Mouse (Mus musculus): ENCODE measurements around the gene Olfr665. TPM values are rescaled to one million over a fixed set of nuclear protein-coding genes. Genes with fewer than 3 reads are reported as not detected.

The Olfr665 gene
- total and polyA plus RNA-seq, 3 experiments = not detected

GRCm38 (mm10) chr7:104857683-104858082 lies 20.1 kb upstream of the Olfr665 start:
- H3K4me1 ChIP-seq (ENCODE audit: control insufficient read depth, insufficient read depth, low read length) = no peaks in the 10 kb centered on the region
- TF ChIP-seq POLR2A (IDR thresholded peaks at IDR 0.05; ENCODE audit: insufficient read depth, low read depth, low read length) (no peak), CTCF (IDR thresholded peaks at IDR 0.05) (no peak), EP300 (IDR thresholded peaks at IDR 0.05; ENCODE audit: insufficient read depth, low read depth, low read length) (no peak)

GRCm38 (mm10) chr7:104861381-104861780 lies 16.4 kb upstream of the Olfr665 start:
- Histone ChIP-seq H3K36me3 (ENCODE audit: control insufficient read depth, insufficient read depth, low read length) (no peaks in the 10 kb centered on the region), H3K4me1 (ENCODE audit: control insufficient read depth, insufficient read depth, low read length) (no peaks in the 10 kb centered on the region), H3K27me3 (ENCODE audit: control insufficient read depth, insufficient read depth, low read length) (no peaks in the 10 kb centered on the region), H3K79me2 (replicated peaks; ENCODE audit: control insufficient read depth, insufficient read depth, low read length) (no peaks in the 10 kb centered on the region), H3K9ac (ENCODE audit: low read depth, low read length) (no peak overlapping the region), H3K4me3 (no peak overlapping the region), H3K27ac (no peak overlapping the region)
- DNase-seq = no peak
- TF ChIP-seq POLR2A (IDR thresholded peaks at IDR 0.05; ENCODE audit: insufficient read depth, low read depth, low read length) (no peak), CTCF (IDR thresholded peaks at IDR 0.05) (no peak), EP300 (IDR thresholded peaks at IDR 0.05; ENCODE audit: insufficient read depth, low read depth, low read length) (no peak)
- 64% methylated on average over 3 of the region's 3 CpGs for WGBS
- intact Hi-C loops (cut with DNase I) = no loop called here

More at GRCm38 (mm10) chr7:104857683-104858082, 20.1 kb upstream of the Olfr665 start:
- H3K4me3 ChIP-seq = no peak overlapping the region
- H3K79me2 ChIP-seq (replicated peaks; ENCODE audit: control insufficient read depth, insufficient read depth, low read length) = no peaks in the 10 kb centered on the region
- H3K36me3 ChIP-seq (ENCODE audit: control insufficient read depth, insufficient read depth, low read length) = no peaks in the 10 kb centered on the region
- no peak for DNase-seq
- no peak overlapping the region for H3K27ac ChIP-seq
- WGBS = 41% methylated on average over 1 of the region's 1 CpGs
- intact Hi-C loops (cut with DNase I) = no loop called here
- no peak overlapping the region for H3K9ac ChIP-seq (ENCODE audit: low read depth, low read length)
- H3K27me3 ChIP-seq (ENCODE audit: control insufficient read depth, insufficient read depth, low read length) = no peaks in the 10 kb centered on the region

GRCm38 (mm10) chr7:104895852-104896251 lies 18.0 kb downstream of the Olfr665 start, which contains the start of gene Olfr666:
Gene Olfr666 (minus strand): TSS chr7:104895952.
- Histone ChIP-seq H3K4me3 (no peak within 1 kb of the TSS), H3K79me2 (replicated peaks; ENCODE audit: control insufficient read depth, insufficient read depth, low read length) (no peaks in the 10 kb centered on the region), H3K9ac (ENCODE audit: low read depth, low read length) (no peak within 1 kb of the TSS), H3K27me3 (ENCODE audit: control insufficient read depth, insufficient read depth, low read length) (no peaks in the 10 kb centered on the region), H3K4me1 (ENCODE audit: control insufficient read depth, insufficient read depth, low read length) (no peaks in the 10 kb centered on the region), H3K27ac (no peak within 1 kb of the TSS), H3K36me3 (ENCODE audit: control insufficient read depth, insufficient read depth, low read length) (no peaks in the 10 kb centered on the region)
- WGBS = 76% methylated on average over 2 of the region's 2 CpGs
- TF ChIP-seq EP300 (IDR thresholded peaks at IDR 0.05; ENCODE audit: insufficient read depth, low read depth, low read length) (no peak), CTCF (IDR thresholded peaks at IDR 0.05) (no peak)
- DNase-seq = no peak
- intact Hi-C loops (cut with DNase I) = no loop called here

- Histone ChIP-seq H3K9ac (ENCODE audit: low read depth, low read length) (no peak within 1 kb of the TSS), H3K4me1 (ENCODE audit: control insufficient read depth, insufficient read depth, low read length) (no peaks in the 10 kb centered on the region), H3K27me3 (ENCODE audit: control insufficient read depth, insufficient read depth, low read length) (no peaks in the 10 kb centered on the region), H3K27ac (no peak within 1 kb of the TSS), H3K4me3 (no peak within 1 kb of the TSS), H3K79me2 (replicated peaks; ENCODE audit: control insufficient read depth, insufficient read depth, low read length) (no peaks in the 10 kb centered on the region), H3K36me3 (ENCODE audit: control insufficient read depth, insufficient read depth, low read length) (no peaks in the 10 kb centered on the region)
- DNase-seq = no peak
- WGBS = 72% methylated on average over 1 of the region's 1 CpGs
- intact Hi-C loops (cut with DNase I) = no loop called here
- no peak for TF ChIP-seq POLR2A (IDR thresholded peaks at IDR 0.05; ENCODE audit: insufficient read depth, low read depth, low read length)
- TF ChIP-seq CTCF (IDR thresholded peaks at IDR 0.05) = no peak
- no peak for TF ChIP-seq EP300 (IDR thresholded peaks at IDR 0.05; ENCODE audit: insufficient read depth, low read depth, low read length)
Measured at GRCm38 (mm10) chr7:104921382-104921781, 43.6 kb downstream of the Olfr665 start, which contains the start of gene Olfr667. Gene Olfr667 (minus strand): TSS chr7:104921482.

GRCm38 (mm10) chr7:104927957-104928356 lies 50.1 kb downstream of the Olfr665 start, which contains the start of gene Olfr668:
Gene Olfr668 (minus strand): TSS chr7:104928057.
- H3K79me2 ChIP-seq (replicated peaks; ENCODE audit: control insufficient read depth, insufficient read depth, low read length) = no peaks in the 10 kb centered on the region
- no peaks in the 10 kb centered on the region for H3K36me3 ChIP-seq (ENCODE audit: control insufficient read depth, insufficient read depth, low read length)
- TF ChIP-seq EP300 (IDR thresholded peaks at IDR 0.05; ENCODE audit: insufficient read depth, low read depth, low read length) (no peak), POLR2A (IDR thresholded peaks at IDR 0.05; ENCODE audit: insufficient read depth, low read depth, low read length) (no peak), CTCF (IDR thresholded peaks at IDR 0.05) (no peak)
- H3K4me1 ChIP-seq (ENCODE audit: control insufficient read depth, insufficient read depth, low read length) = no peaks in the 10 kb centered on the region
- H3K9ac ChIP-seq (ENCODE audit: low read depth, low read length) = no peak within 1 kb of the TSS
- no peak within 1 kb of the TSS for H3K27ac ChIP-seq
- H3K27me3 ChIP-seq (ENCODE audit: control insufficient read depth, insufficient read depth, low read length) = no peaks in the 10 kb centered on the region
- 58% methylated on average over 1 of the region's 1 CpGs for WGBS
- intact Hi-C loops (cut with DNase I) = no loop called here
- no peak for DNase-seq
- no peak within 1 kb of the TSS for H3K4me3 ChIP-seq

Other genes starting within 250 kb of the Olfr665 start
- not detected for gene Olfr658, start 230.7 kb upstream of the Olfr665 start, total RNA-seq (2021)
- gene Olfr658, start 230.7 kb upstream of the Olfr665 start, polyA plus RNA-seq (2012; rRNA removed) = not detected in 2 replicates
- gene Olfr659, start 211.3 kb upstream of the Olfr665 start, total RNA-seq (2021) = not detected
- not detected in 2 replicates for gene Olfr659, start 211.3 kb upstream of the Olfr665 start, polyA plus RNA-seq (2012; rRNA removed)
- not detected for gene Olfr661, start 191.5 kb upstream of the Olfr665 start, total RNA-seq (2021)
- not detected in 2 replicates for gene Olfr661, start 191.5 kb upstream of the Olfr665 start, polyA plus RNA-seq (2012; rRNA removed)
- not detected for gene Usp17le, start 100.6 kb upstream of the Olfr665 start, total RNA-seq (2021)
- gene Usp17le, start 100.6 kb upstream of the Olfr665 start, polyA plus RNA-seq (2012; rRNA removed) = not detected in 2 replicates
- gene Usp17lb, start 35.4 kb upstream of the Olfr665 start, total RNA-seq (2021) = not detected
- not detected in 2 replicates for gene Usp17lb, start 35.4 kb upstream of the Olfr665 start, polyA plus RNA-seq (2012; rRNA removed)
- not detected for gene Usp17la, start 21.0 kb upstream of the Olfr665 start, total RNA-seq (2021)
- not detected in 2 replicates for gene Usp17la, start 21.0 kb upstream of the Olfr665 start, polyA plus RNA-seq (2012; rRNA removed)
- not detected for gene Olfr666, start 17.9 kb downstream of the Olfr665 start, total RNA-seq (2021)
- not detected in 2 replicates for gene Olfr666, start 17.9 kb downstream of the Olfr665 start, polyA plus RNA-seq (2012; rRNA removed)
- not detected for gene Olfr667, start 43.5 kb downstream of the Olfr665 start, total RNA-seq (2021)
- not detected in 2 replicates for gene Olfr667, start 43.5 kb downstream of the Olfr665 start, polyA plus RNA-seq (2012; rRNA removed)
- not detected for gene Olfr668, start 50.0 kb downstream of the Olfr665 start, total RNA-seq (2021)
- gene Olfr668, start 50.0 kb downstream of the Olfr665 start, polyA plus RNA-seq (2012; rRNA removed) = not detected in 2 replicates
- gene Olfr669, start 56.2 kb downstream of the Olfr665 start, total RNA-seq (2021) = not detected
- gene Olfr669, start 56.2 kb downstream of the Olfr665 start, polyA plus RNA-seq (2012; rRNA removed) = not detected in 2 replicates
- gene Olfr670, start 84.6 kb downstream of the Olfr665 start, total RNA-seq (2021) = not detected
- gene Olfr670, start 84.6 kb downstream of the Olfr665 start, polyA plus RNA-seq (2012; rRNA removed) = not detected in 2 replicates
- not detected for gene Olfr671, start 101.1 kb downstream of the Olfr665 start, total RNA-seq (2021)
- gene Olfr671, start 101.1 kb downstream of the Olfr665 start, polyA plus RNA-seq (2012; rRNA removed) = not detected in 2 replicates
- gene Olfr672, start 124.0 kb downstream of the Olfr665 start, total RNA-seq (2021) = not detected
- not detected in 2 replicates for gene Olfr672, start 124.0 kb downstream of the Olfr665 start, polyA plus RNA-seq (2012; rRNA removed)
- gene Olfr675, start 150.4 kb downstream of the Olfr665 start, total RNA-seq (2021) = not detected
- gene Olfr675, start 150.4 kb downstream of the Olfr665 start, polyA plus RNA-seq (2012; rRNA removed) = not detected in 2 replicates
- not detected for gene Olfr676, start 154.7 kb downstream of the Olfr665 start, total RNA-seq (2021)
- not detected in 2 replicates for gene Olfr676, start 154.7 kb downstream of the Olfr665 start, polyA plus RNA-seq (2012; rRNA removed)
- not detected for gene Olfr677, start 173.3 kb downstream of the Olfr665 start, total RNA-seq (2021)
- not detected in 2 replicates for gene Olfr677, start 173.3 kb downstream of the Olfr665 start, polyA plus RNA-seq (2012; rRNA removed)
- gene Olfr678, start 186.4 kb downstream of the Olfr665 start, total RNA-seq (2021) = not detected
- gene Olfr678, start 186.4 kb downstream of the Olfr665 start, polyA plus RNA-seq (2012; rRNA removed) = not detected in 2 replicates
- not detected for gene Olfr679, start 203.2 kb downstream of the Olfr665 start, total RNA-seq (2021)
- not detected in 2 replicates for gene Olfr679, start 203.2 kb downstream of the Olfr665 start, polyA plus RNA-seq (2012; rRNA removed)
- not detected for gene Olfr680-ps1, start 214.8 kb downstream of the Olfr665 start, total RNA-seq (2021)
- gene Olfr680-ps1, start 214.8 kb downstream of the Olfr665 start, polyA plus RNA-seq (2012; rRNA removed) = not detected in 2 replicates
- not detected for gene Olfr681, start 238.8 kb downstream of the Olfr665 start, total RNA-seq (2021)
- not detected in 2 replicates for gene Olfr681, start 238.8 kb downstream of the Olfr665 start, polyA plus RNA-seq (2012; rRNA removed)